Mouse (Mus musculus) liver, adult 2 months (tissue): ENCODE data around the gene Ppcdc. TPM values are rescaled to one million over a fixed set of nuclear protein-coding genes. Genes with fewer than 3 reads are reported as not detected.

Experiments
- DNase-seq: peaks from one replicate; pipeline ENCODE4 v3.0.0-alpha.2; 2011; ENCODE audit warnings: low read depth, low spot score; ENCODE audit errors: extremely low read depth
- H3K27ac ChIP-seq: fragments of 200-500 bp; replicated peaks from 2 replicates; pipeline ENCODE4 v1.5.1; 2012; ENCODE audit warnings: low read depth, mild to moderate bottlenecking, control low read depth, inconsistent platforms, low read length; ENCODE audit not compliant: insufficient read depth
- H3K27me3 ChIP-seq: fragments of 200-500 bp; 2 replicates; pipeline ENCODE4 v1.6.1; 2012; ENCODE audit warnings: mild to moderate bottlenecking, moderate library complexity, low read length, inconsistent platforms; ENCODE audit not compliant: control insufficient read depth, insufficient read depth
- H3K36me3 ChIP-seq: fragments of 200-500 bp; 2 replicates; pipeline ENCODE4 v1.6.1; 2012; ENCODE audit warnings: low read length, inconsistent platforms; ENCODE audit not compliant: control insufficient read depth, insufficient read depth
- H3K4me1 ChIP-seq: fragments of 200-500 bp; 2 replicates; pipeline ENCODE4 v1.6.1; 2011; ENCODE audit warnings: low read length; ENCODE audit not compliant: control insufficient read depth, insufficient read depth
- H3K4me3 ChIP-seq: fragments of 200-500 bp; 2 replicates; pipeline ENCODE4 v1.5.1; 2011; ENCODE audit warnings: low read depth, mild to moderate bottlenecking, control low read depth, low read length, moderate library complexity; ENCODE audit not compliant: insufficient read depth
- H3K79me2 ChIP-seq: fragments of 200-500 bp; 2 replicates; pipeline ENCODE4 v1.6.1; 2012; ENCODE audit warnings: inconsistent platforms, mild to moderate bottlenecking, low read length, moderate library complexity; ENCODE audit not compliant: control insufficient read depth, insufficient read depth
- H3K9ac ChIP-seq: fragments of 200-500 bp; 2 replicates; pipeline ENCODE4 v1.6.1; 2012; ENCODE audit warnings: low read depth, mild to moderate bottlenecking, control low read depth, inconsistent platforms, low read length
- CTCF ChIP-seq: fragments of 200-500 bp; IDR thresholded peaks from 2 replicates; pipeline ENCODE4 v1.5.1; 2011; ENCODE audit warnings: low read depth, low read length, control low read depth
- POLR2A ChIP-seq: fragments of 200-500 bp; IDR thresholded peaks from 2 replicates; pipeline ENCODE4 v1.6.1; 2011; ENCODE audit warnings: low read length, control low read depth; ENCODE audit not compliant: insufficient read depth; ENCODE audit errors: extremely low read depth
- WGBS: fragments of 180-500 bp; shearing (Covaris S2); methylation state at CpG from one replicate; pipeline ENCODE4 v1.1.7; 2018; 5-methylcytosine and 5-hydroxymethylcytosine counted together
- polyA plus RNA-seq: library from polyadenylated mRNA; depleted of rRNA; stranded (reverse); fragments of >200 nt; gene quantifications from 2 replicates; pipeline ENCODE4 v1.2.3, GENCODE M21; 2012
- total RNA-seq: library from RNA; depleted of rRNA; stranded (reverse); fragments of >200 nt; gene quantifications from 2 replicates; pipeline ENCODE4 v1.2.3, GENCODE M21; 2014

Gene Ppcdc
- total and polyA plus RNA-seq, 2 experiments: 11.3 to 42.4 TPM

GRCm38 (mm10) chr9:57452624-57453462 is 12.9 kb upstream of the Ppcdc start:
- no peaks in the 10 kb centered on the region for H3K27me3 ChIP-seq
- whole genome bisulfite sequencing: 85% methylated on average over 8 of the region's 8 CpGs
- TF ChIP-seq CTCF (no peak), POLR2A (no peak)
- no peak for DNase-seq
- no peaks in the 10 kb centered on the region; the same call in 1 of the 2 replicates for H3K36me3 ChIP-seq
- no peak overlapping the region for H3K4me3 ChIP-seq
- no peak overlapping the region for H3K27ac ChIP-seq
- H3K9ac ChIP-seq: no peak overlapping the region
- H3K4me1 ChIP-seq: no peaks in the 10 kb centered on the region
- peaks cover 2% of the 10 kb centered on the region; the same call in 1 of the 2 replicates for H3K79me2 ChIP-seq

- no peak for DNase-seq
- Histone ChIP-seq H3K36me3 (peaks cover 2% of the 10 kb centered on the region; the same call in 1 of the 2 replicates), H3K9ac (no peak overlapping the region), H3K4me3 (no peak overlapping the region), H3K27me3 (no peaks in the 10 kb centered on the region), H3K27ac (no peak overlapping the region), H3K79me2 (0 out of 2 replicates have a peak, but pooled peaks cover 2% of the 10 kb centered on the region), H3K4me1 (no peaks in the 10 kb centered on the region)
- TF ChIP-seq POLR2A (no peak), CTCF (0 out of 2 replicates have a peak, but pooled peaks have one; percentile 3)
- WGBS: 61% methylated on average over 1 of the region's 1 CpGs
These were observed 9.8 kb upstream of the Ppcdc start for GRCm38 (mm10) chr9:57449715-57450114.

- no peaks in the 10 kb centered on the region for H3K79me2 ChIP-seq
- no peak overlapping the region for H3K27ac ChIP-seq
- 100% methylated on average over 1 of the region's 1 CpGs for WGBS
- no peak for TF ChIP-seq POLR2A
- TF ChIP-seq CTCF: no peak
- no peak for DNase-seq
- peaks cover 2% of the 10 kb centered on the region; the same call in 1 of the 2 replicates for H3K36me3 ChIP-seq
- H3K9ac ChIP-seq: no peak overlapping the region
- H3K4me1 ChIP-seq: peaks cover 5% of the 10 kb centered on the region
- no peak overlapping the region for H3K4me3 ChIP-seq
- no peaks in the 10 kb centered on the region for H3K27me3 ChIP-seq
These were observed 696 bp upstream of the Ppcdc start for GRCm38 (mm10) chr9:57440620-57441019.

GRCm38 (mm10) chr9:57439083-57439482 is 841 bp downstream of the Ppcdc start:
- Histone ChIP-seq H3K36me3 (peaks cover 2% of the 10 kb centered on the region; the same call in 1 of the 2 replicates), H3K27ac (peak overlapping the region; percentile 49; the same call in 1 of the 2 replicates), H3K27me3 (no peaks in the 10 kb centered on the region), H3K79me2 (no peaks in the 10 kb centered on the region), H3K4me1 (peaks cover 5% of the 10 kb centered on the region), H3K9ac (peak overlapping the region; percentile 52), H3K4me3 (peak overlapping the region; percentile 72)
- DNase-seq: no peak
- no peak for TF ChIP-seq CTCF
- no peak for TF ChIP-seq POLR2A
- 28% methylated on average over 7 of the region's 7 CpGs for WGBS

GRCm38 (mm10) chr9:57437896-57438614 is 1.9 kb downstream of the Ppcdc start:
- DNase-seq: no peak
- 79% methylated on average over 10 of the region's 10 CpGs for WGBS
- no peaks in the 10 kb centered on the region for H3K27me3 ChIP-seq
- no peak overlapping the region for H3K9ac ChIP-seq
- no peak overlapping the region for H3K4me3 ChIP-seq
- peaks cover 8% of the 10 kb centered on the region for H3K4me1 ChIP-seq
- no peak overlapping the region for H3K27ac ChIP-seq
- TF ChIP-seq CTCF (no peak), POLR2A (no peak)
- H3K79me2 ChIP-seq: no peaks in the 10 kb centered on the region
- peaks cover 2% of the 10 kb centered on the region for H3K36me3 ChIP-seq
